17 mouse cellular contexts compared by ENCODE assay signal in the genomic region with DNA sequence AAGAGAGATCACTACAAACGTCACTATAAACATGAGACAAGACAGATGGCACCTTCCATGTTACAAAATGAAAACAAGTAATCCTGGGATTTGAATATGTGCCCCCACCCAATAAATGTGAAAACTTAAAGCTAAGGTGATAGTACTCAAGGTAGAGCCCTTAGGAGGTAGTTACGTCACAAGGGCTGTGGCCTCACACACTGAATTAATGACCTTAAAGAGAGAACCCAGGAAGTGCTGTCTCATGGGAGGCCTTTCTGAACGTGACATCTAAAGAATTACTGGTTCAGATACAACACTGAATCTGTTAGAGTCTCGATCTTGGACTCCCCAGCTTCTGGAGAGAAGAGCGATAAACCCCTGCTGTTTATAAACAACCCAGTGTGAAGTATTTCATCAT.
"Had no signal": no experiment of that assay in that cellular context is flagged by ENCODE, and none has a peak within 500 bp of the region (broad histone marks: within the 10 kb centered on the region; RNA-seq: fewer than 3 reads in every experiment).

No protein-coding gene starts in this region.

- H3K27ac ChIP-seq: neural tube, embryonic 12.5 days; neural tube, embryonic 13.5 days; neural tube, embryonic 15.5 days; stomach, embryonic 15.5 days; stomach, postnatal 0 days had no signal

- H3K36me3 ChIP-seq: neural tube, embryonic 12.5 days; neural tube, embryonic 13.5 days; neural tube, embryonic 15.5 days; stomach, embryonic 15.5 days had no signal

- H3K4me3 ChIP-seq: neural tube, embryonic 12.5 days; neural tube, embryonic 13.5 days; neural tube, embryonic 15.5 days; stomach, embryonic 15.5 days had no signal

- DNase-seq: retina, postnatal 1 day; right cerebral cortex, adult 18-20 months; right cerebral cortex, postnatal 14 days; right cerebral cortex, postnatal 25 days; right cerebral cortex, postnatal 4 days; spleen, adult 18-20 months; thymus, adult 18-20 months; thymus, adult 2 months; thymus, postnatal 14 days; thymus, postnatal 25 days; thymus, postnatal 36 days; thymus, postnatal 4 days had no signal

- H3K9ac ChIP-seq: neural tube, embryonic 12.5 days; neural tube, embryonic 13.5 days; neural tube, embryonic 15.5 days; stomach, embryonic 15.5 days had no signal

- H3K27me3 ChIP-seq: neural tube, embryonic 12.5 days; neural tube, embryonic 13.5 days; neural tube, embryonic 15.5 days; stomach, embryonic 15.5 days had no signal
